Mouse (Mus musculus) urinary bladder, postnatal 25 days (tissue): ENCODE data around the gene Elp5.
A peak's percentile ranks its signal among the peaks of the same experiment; 100 is the strongest.

Source experiments
- DNase-seq: peaks from one replicate; pipeline ENCODE4 v3.0.0; 2022; ENCODE audit warnings: low spot score

Gene Elp5

DNA sequence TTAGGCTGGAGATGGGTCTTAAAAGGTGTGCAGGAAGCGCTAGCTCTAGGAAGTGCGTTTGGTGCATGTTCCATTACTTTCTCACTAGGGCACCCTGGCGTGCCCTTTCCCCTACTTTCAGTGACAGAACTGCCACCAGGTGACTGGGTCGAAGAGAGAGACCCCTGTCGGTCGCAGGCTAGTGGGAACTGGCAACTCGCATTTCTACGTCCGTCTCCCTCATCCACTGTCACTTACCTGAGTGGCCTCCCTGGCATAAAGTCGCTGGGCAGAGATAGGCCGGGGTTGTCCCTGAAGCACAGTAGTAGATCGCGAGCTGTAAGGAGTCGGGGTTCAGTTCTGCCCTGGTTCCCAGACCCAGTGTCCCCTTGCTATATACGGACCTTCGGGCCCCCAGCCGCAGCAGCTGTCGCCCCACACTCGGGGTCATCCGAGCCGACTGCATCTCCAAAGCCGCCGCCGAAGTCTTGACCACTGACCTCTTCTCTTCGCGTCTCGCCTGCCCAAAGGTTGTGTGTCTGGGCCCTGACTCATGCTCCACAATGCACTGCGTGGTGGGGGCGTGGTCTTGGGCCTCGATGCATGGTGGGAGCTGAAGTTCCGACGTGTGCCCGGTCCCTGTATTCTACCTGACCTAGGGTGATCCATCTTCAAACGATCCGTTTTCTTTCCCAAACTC is 32.7 kb upstream of the Elp5 start, which contains the start of gene Acadvl:
Acadvl (minus strand) TSS at position 532 of the 679 bp plus-strand sequence.
- DNase-seq = peak; percentile 83

DNA sequence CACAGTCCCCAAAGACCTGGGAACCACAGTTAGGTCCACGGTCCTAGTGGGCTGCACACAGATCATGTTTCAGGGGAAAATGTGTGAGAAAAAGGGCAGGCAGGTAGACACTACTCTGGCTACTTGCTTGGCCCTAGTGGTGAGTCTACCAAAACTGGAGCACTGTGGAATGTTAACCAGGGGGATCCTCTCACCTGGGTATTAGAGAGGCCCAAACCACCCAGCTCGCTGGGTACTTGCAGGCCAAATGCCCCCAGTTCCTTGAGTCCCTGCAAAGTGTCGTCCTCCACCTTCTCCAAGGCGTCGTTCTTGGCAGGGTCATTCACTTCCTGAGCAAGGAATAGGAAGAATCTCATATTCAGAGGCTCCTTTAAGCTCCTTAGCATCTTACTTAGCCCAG is 31.7 kb upstream of the Elp5 start:
- no peak for DNase-seq

DNA sequence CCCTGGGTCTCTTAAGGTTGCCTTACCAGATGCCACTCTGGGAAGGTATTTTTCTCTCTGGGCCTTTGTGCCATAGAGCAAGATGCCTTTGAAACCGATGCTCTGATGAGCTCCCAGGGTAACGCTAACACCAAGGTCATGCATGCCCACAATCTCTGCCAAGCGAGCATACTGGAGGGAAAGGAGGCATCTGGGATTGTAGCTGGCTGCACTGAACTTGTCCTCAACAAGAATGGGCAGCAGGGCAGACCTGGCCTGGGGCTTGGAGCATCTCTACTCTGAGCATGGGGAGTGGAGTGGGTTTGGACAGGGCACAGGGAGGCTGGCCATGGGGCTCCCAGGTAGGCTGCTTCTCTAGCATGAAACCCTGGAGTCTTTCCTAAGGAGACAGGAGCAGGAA is 31.1 kb upstream of the Elp5 start:
- DNase-seq = no peak

DNA sequence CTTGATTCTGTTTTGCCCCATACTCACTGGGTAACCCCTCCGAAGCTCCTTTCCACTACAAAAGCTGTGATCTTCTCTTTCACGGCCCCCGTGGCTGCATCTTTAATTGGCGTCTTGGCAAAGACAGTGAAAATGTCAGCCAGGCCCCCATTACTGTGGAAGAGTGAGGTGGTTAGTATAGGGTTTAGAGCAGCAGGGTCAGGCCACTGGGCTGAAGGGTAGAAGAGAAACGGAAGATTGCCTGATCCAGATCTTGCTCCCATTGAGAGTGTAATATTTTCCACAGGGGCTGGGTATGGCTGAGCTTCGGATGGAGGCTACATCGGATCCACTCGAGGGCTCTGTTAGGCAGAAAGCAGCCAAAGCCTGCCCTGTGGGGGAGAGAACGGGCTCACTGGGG is 30.6 kb upstream of the Elp5 start:
- no peak for DNase-seq

DNA sequence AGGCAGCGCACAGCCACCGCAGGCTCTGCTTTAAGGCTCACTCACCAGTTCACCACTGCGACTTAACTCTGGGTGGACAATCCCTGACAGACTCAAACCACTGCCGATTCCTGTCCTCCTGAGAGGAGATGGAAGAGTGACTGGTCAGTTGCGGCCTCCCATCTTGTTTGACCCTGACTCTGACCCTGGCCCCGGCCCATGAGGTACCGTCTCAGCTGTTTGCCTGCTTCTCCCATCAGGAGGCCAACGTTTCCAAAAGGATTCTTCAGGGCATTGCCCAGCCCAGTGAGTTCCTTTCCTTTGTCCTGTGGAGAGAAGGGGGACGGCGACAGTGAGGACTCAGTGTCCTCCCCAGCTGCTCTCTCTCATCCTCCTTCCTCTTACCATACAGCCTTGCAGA is 28.6 kb upstream of the Elp5 start:
- DNase-seq = no peak

DNA sequence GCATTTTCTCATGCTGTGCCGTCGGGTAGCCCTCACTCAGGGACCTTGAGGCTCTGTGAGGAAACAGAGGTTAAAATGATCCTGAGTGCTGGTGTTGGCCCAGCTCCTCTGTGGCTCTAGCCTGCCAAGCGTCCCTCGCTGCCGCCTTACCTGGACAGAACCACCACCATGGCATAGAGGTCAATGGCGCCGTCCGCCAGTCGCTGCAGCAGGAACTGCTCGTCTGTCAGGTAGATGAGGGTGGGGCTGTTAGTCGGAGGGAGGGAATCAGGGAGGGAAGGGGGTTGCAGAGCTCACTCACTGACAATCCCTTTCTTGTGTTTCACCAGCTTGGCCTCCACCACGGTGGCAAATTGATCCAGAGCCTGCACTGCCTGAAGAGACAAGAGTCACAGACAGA is 28.2 kb upstream of the Elp5 start:
- DNase-seq = no peak

DNA sequence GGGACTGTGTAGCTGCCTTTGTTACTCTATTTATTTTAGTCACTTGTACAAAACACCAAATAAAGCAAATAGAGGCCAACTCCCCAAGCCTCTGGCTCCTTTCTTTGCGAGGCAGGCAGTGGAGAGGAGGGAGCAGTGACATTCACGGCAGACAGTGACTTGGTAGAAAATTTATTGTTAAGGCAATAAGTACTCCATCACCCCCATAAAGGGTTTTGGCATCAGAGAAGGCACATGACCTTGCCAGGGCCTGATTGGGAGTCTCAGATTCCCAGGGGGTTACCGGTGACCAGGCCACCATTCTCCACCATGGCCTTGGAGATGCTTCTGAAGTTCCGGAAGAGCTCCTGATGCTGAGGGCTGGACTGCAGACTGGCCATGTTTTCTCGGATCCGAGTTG is 27.7 kb upstream of the Elp5 start:
- DNase-seq = no peak

DNA sequence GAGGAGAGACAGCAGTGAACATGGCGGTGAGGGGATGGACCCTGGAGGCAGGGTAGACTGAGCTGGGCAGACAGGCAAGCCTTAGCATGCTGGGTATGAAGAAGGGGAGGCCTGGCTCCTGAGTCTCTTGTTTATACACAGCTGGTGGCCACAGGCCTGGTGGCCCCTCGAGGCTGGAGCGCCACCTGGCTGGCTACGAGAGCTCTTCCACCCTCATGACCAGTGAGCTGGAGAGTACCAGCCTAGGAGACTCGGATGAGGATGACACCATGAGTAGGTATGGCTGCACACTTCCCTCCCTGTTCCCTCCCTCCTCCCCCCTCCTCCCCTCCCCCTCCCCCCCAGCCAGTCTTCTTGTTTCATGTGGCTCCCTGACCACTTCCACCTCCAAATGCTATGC is 23.2 kb upstream of the Elp5 start:
- DNase-seq = no peak

DNA sequence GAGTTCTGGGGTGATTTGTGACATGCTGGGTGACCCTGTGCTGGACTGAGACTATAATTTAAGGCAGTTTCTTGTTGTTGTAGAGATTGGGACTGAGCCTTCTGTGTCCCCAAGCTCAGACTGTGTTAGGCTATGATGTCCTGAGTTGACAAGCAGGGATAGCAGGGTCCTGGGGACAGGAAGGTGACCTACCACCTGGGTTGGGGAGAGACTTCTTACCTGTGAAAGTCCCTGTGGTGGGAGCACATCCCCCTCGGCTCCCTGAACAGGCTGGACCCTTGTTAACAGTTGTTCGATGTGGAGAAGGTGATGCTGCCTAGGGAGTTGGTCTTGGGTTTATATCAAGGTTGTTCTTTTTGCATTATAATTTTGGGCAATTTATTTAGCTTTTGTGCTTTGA is 20.2 kb upstream of the Elp5 start:
- no peak for DNase-seq

DNA sequence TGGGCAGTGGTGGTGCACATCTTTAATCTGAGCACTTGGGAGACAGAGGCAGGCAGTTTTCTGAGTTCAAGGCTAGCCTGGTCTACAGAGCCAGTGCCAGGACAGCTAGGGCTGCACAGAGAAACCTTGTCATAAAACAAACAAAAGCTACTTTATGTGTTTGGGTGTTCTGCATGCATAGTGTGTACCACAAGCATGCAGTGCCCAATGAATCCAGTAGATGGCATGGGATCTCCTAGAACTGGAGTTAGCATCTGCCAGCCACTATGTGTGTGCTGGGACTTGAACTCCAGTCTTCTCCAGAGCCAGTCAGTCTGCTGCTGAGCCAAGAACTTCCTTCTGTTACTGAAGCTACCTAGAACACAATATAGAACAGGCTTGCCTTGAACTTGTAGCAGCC is 19.5 kb upstream of the Elp5 start:
- DNase-seq = no peak

DNA sequence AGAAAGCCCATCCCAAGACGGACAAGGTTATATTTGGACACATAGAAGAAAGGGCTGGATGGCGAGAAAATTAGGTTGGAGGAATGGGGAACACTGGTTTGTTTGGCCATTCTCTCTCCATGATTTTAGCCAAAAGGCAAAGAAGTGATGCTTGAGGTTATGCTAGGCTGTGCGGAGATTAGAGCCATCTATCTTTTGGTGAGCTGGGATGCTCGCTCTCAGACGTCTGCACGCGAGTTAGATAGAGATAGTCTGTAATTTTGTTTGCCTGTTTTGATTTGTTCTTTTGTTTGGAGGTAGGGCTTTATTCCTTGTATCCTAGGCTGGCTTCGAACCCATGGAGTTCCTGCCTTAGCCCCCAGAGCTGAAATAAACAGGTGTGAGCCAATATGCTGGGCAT is 18.8 kb upstream of the Elp5 start:
- DNase-seq = no peak

DNA sequence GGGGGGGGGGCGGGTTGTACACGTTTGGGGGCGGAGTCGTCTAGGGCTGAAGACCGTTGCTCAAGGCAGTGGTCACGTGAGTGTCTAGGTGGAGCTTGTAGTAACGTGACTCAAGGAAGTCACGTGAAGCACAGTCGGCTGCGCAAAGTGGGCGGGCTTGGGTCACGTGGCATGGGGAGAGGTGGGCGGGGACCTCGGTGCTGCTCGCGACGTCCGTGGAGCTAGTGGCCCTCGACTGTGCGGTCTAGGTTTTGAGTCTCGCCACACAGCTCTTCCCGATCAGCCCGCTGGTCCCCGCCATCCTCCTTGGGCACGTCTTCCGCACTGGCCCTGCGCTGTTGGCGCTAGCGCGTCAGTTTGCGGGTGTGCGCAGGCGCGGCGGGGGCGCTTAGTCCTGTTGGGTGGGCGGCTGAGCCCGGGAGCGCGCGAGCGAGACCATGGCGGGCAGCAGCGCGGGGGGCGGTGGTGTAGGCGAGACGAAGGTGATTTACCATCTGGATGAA is 18.1 kb upstream of the Elp5 start, which contains the start of gene Dvl2:
Dvl2 (plus strand) TSS at position 200 of the 503 bp plus-strand sequence.
- peak; percentile 83 for DNase-seq

DNA sequence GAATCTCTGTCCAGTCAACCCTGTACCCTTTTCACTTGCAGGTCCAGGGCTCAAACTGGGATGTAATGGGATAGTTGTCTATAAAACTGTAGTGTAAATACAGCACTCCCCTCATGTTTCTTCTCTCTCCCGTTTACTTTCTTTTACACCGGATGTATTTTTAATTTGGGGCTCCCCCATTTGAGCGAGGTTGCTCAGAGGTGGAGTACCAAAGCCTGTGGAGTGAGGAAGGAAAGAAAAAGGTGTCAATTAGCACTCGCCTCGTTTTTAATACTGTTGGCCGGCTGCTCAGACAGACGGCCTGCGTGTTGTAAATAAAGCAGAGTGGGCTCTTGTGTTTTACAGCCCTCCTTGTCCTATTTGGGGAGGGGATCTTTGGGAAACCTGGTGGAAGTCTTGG is 17.3 kb upstream of the Elp5 start:
- DNase-seq = no peak

DNA sequence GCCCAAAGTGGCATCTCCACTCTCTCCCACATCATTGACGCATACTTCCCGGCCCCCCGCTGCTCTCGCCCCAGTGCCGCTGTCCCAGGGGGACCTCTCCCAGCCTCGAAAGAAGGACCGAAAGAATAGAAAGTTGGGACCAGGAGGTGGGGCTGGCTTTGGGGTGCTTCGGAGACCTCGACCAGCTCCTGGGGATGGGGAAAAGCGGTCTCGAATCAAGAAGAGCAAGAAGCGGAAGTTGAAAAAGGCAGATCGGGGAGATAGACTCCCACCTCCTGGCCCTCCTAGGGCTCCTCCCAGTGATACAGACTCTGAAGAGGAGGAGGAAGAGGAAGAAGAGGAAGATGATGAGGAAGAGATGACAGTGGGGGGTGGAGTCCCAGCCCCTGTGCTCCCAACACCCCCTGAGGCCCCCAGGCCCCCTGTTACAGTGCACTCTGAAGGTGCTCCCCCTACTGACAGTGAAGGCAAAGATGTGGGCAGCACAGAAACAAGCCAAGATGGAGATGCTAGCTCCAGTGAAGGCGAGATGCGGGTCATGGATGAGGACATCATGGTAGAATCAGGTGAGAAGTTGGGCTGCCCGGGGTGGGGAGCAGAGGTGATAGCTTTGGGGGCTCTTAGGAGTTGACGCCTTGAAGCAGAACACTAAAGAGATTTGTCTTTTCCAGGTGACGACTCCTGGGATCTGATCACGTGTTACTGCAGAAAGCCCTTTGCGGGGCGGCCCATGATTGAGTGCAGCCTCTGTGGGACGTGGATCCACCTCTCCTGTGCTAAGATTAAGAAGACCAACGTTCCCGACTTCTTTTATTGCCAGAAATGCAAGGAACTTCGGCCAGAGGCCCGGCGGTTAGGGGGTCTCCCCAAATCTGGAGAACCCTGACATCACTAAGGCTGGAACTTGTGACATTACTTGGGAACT is 16.5 kb upstream of the Elp5 start:
- no peak for DNase-seq

DNA sequence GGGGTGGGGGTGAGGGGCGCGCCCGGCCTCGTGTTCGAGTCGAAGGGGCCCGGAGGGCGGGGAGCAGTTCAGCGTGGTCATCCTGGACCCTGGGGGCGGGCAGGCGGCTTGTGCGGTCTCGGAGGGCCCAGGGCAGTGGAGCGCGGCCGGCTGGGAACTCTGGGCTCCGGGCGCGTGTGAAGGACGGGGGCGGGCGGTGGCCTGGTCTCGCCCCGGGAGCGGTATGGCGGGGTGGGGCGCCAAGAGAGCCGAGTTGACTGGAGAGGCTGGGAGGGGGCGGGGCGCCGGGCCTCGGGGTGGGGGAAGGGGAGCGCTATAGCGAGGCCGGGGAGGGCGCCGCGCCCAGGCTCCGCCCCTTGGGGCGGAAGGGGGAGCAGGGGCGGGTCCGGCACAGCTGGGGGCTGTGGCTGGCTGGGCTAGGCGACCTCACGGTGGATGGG is 14.8 kb upstream of the Elp5 start:
- peak; percentile 89 for DNase-seq

DNA sequence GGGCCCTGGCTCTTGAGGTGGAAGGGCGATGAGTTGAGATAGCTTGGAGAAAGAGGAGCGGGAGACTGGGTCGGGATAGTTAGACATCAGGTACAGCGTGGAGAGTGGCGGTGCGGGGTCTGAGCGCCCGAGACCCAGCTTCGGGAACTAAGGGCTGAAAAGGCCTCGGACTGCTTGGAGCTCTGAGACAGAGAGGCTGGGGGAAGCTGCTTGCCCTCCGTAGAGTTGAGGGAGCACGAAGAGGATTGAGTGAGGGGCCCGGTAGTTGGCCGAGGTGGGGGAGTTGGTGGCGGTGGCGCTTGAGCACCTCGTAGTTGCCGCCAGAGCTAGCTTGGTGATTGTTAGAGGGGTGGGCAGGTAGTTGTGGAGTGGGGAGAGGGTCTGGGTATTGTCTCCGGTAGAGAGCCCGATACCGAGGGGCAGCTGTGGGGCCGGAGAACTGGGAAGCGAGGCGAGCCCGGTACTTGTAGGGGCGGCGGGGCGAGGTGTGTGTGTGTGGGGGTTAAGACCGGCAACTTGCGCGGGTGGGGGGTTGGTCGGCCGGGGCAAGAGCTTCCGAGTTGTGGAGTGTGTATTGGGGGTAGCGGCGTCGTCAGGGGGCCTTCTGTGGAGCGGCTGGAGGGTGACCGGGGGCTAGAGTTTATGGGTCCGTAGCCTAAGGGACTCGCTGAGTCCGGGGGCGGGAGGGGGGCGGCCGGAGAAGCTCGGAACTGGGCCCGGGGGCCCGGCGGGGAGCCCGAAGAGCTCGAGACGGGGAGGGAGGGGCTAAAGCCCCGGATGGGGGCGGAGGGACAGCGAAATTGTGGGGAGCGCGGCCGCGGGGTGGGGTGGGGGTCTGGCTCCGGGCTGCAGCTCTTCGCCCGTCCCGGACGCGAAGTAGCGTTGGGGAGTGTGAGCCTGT is 14.1 kb upstream of the Elp5 start:
- peak; percentile 49 for DNase-seq

DNA sequence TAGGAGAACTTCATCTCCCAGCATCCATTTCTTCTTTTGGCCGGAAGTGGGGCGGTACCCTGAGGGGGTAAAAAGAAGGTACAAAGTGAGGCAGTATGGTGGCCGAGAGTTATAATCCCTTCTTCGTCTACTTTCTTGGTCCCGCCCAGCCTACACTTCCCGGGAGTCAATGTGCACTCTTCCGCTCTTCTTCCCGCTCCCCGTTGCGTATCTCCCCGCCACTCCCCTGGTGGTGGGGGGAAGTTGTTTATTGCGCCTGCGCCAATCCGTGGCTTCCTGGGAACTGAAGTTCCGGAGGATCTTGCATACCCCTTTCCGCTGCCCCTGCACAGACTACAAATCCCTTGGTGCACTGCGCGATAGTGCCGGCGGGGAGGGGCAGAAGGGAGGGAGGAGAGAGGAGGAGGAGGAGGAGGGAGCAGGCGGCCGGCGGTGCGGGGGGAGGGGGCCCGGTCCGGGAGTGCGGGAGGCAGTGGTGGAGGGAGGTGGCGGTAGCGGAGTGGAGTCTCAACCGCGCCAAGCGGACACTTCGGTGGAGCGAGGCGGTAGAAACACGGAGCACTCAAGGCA is 13.2 kb upstream of the Elp5 start, which contains the start of gene Phf23:
Phf23 (plus strand) TSS at position 387 of the 570 bp plus-strand sequence.
- DNase-seq = peak; percentile 92

DNA sequence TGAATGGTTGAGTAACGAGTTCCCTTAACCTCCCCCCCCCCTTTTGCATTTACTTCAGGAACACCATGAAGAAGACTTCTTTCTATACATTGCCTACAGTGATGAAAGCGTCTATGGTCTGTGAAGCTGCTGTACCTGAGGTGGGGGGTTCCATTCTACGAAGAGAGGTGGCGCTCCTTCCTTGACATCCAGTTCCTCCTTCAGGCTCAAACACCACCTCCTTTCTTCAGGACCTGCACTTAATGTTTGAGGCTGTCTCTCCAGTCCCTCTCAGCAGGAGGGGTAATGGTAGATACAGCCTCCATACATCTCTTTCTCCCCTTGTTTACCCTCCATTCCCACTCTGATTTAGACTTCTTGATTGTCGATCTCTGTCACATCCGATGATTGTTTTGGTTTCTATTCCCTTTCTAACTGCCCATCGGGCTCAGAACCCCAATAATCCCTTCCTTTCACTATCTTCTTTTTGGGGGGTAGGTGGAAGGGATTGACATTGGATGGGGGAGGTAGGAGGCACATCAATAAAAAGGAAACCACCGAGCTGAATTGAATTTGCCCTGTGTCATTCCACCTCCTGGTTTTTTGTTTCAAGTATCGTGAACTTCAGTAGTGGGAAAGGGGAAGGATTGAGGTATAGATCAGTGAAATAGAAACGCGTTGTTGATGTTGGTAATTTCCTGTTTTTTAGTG is 12.2 kb upstream of the Elp5 start:
- DNase-seq = no peak

DNA sequence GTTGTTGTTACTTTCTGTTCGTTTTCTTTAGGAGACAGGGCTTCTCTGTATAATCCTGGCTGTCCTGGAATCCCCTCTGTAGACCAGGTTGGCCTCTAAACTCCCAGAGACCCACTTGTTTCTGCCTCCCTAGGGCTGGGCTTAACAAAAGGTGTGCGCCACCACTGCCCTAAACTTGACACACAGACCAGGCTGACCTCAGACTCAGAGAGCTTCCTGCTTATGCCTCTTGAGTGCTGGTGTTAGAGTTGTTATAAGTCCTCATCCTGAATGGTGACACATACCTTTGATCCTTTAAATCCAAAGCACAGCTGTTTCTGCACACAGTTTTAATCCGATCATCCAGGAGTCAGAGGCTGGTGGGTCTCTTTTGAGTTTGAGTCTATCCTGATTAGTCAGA is 10.6 kb upstream of the Elp5 start:
- DNase-seq = no peak

DNA sequence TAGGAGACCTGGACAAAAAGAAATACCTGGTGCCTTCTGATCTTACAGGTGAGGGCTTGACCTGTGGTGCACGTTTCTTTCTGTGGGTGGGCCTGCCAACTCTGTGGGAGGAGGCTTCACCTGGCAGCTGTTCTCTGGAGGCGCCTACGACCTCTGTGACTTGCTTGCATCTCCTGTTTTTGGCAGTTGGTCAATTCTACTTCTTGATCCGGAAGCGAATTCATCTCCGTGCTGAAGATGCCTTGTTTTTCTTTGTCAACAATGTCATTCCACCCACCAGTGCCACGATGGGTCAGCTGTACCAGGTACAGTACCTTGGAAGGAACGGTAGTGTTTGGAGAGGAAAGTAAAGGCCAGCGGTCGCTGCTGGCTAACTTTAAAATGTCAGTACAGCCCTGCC is 10.1 kb upstream of the Elp5 start:
- DNase-seq = no peak

DNA sequence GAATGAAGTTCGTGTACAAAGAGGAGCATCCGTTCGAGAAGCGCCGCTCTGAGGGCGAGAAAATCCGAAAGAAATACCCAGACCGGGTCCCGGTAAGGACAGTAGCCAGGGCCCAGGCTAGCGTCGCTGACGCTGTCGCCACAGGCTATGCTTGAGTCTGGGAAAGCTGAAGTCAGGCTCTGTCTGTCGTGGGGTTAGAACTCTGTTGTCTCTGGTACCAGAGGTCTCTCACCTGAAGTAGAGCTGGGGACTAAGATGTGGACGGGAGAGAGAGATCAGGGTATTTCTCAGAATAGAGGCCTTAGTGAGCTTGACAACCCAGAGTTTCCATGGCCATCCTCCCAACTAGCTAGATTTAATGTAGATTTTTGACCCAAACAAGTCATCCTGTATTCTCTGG is 9.4 kb upstream of the Elp5 start:
- DNase-seq = no peak
